Mouse (Mus musculus) gastrocnemius, adult 2 months (tissue): ENCODE results near the gene Cmas. TPM values are rescaled to one million over a fixed set of nuclear protein-coding genes. Genes with fewer than 3 reads are reported as not detected.

ENCODE experiments used
- DNase-seq: peaks from one replicate; pipeline ENCODE4 v3.0.0; 2022
- H3K27ac ChIP-seq: fragments of 200-600 bp; 2 replicates; pipeline ENCODE4 v1.8.1; 2022; ENCODE audit warnings: mild to moderate bottlenecking
- H3K4me3 ChIP-seq: fragments of 200-600 bp; 2 replicates; pipeline ENCODE4 v1.8.1; 2022; ENCODE audit warnings: mild to moderate bottlenecking, moderate library complexity
- CTCF ChIP-seq: fragments of 200-600 bp; IDR thresholded peaks from 2 replicates; pipeline ENCODE4 v1.8.1; 2022; ENCODE audit warnings: antibody characterized with exemption, mild to moderate bottlenecking, moderate library complexity
- intact Hi-C: fragments of 180-260 bp; cut with DNase I; formaldehyde crosslinking; loops from one replicate; pipeline ENCODE4 v1.15.1; 2025
- total RNA-seq, 2 experiments: library from RNA; stranded (reverse); gene quantifications; 2 replicates each; pipeline ENCODE4 v1.2.3; 2021

Gene Cmas
- total RNA-seq, 2 experiments from 2014 or later, result 27.5 to 31.6 TPM

DNA sequence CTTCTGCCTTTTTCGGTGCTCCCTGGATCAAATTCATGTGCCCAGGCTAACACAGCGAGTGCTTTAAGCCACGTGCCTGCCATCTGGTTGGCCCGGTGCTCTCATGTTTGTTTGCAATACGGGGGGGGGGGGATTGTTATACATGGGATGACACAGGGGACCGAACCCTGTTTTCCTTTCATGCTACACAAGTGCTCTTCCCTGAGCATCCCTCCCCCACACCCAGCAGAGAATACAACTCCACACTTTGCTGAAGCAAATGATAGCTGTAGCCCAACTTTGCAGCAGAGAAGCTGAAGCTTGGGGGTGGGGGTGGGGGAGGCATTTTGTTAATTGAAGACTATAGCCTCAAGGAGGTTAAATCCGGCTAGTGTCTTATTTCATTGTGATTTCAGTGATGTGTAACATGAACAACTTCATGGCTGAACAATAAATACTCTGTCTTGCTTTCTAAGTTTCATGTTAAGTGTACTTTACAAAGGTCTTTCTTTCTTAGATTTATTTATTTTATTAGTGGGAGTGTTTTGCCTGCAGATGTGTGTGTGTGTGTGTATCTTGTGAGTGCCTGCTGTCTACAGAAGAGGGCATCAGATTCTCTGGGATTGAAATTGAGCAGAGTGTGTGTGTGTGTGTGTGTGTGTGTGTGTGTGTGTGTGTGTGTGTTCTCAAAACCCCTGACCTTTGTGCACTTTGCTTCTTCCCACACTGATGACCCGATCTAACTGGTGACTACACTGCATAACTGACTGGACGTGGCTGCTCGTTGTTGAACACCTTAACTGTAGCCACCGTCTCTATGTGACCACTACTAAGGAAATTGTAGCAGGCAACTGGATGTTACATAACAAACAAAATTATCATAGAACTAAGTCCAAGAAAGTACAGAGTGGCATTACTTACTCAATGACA is 46.4 kb downstream of the Cmas start:
- DNase-seq, result no peak
- intact Hi-C loops, result no loop called here
- Histone ChIP-seq H3K4me3 (no peak overlapping the region), H3K27ac (no peak overlapping the region)
- TF ChIP-seq CTCF, result no peak

DNA sequence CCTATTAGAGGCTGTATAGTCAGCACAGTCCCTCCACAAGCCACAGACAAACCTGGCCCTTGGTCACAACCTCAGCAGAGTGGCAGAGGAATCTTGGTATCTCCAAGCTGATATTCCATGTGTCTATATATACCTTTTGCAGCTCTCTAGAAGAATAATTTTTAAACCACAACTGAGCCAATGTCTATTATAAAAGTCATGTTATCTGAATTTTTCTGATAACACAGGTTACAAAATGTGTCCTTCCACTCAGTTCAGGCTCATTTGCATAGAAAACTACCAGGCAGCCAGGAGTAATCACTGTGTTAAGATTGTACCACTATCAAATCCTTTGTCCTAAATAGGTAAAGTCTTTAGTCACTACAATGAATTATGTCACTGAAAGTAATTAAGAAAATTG is 47.9 kb downstream of the Cmas start, which contains the start of gene Sult6b2:
Gene Sult6b2, minus strand, starts transcription at position 101 of the 400 bp plus-strand sequence.
- intact Hi-C loops, result no loop called here
- Histone ChIP-seq H3K27ac (no peak within 1 kb of the TSS), H3K4me3 (no peak within 1 kb of the TSS)
- TF ChIP-seq CTCF, result no peak
- DNase-seq, result no peak

DNA sequence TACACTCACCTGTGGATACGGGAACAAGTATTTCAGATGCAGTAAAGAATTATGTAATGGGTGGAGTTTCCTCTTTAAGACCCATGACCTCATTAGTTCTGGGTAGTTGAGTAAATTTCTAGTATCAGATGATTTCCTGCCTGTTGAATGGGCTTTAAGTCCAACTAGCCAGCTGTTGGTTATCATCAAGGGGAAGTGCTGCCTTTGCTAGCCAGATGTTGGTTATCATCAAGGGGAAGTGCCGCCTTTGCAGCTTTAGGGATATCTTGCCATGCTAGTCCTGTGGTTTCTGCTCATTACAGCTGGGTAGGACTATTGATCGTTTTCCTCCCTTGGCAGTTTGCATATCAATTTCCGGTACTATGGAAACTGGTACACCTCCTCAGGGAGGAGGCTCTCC is 49.8 kb downstream of the Cmas start:
- intact Hi-C loops, result no loop called here
- Histone ChIP-seq H3K27ac (no peak overlapping the region), H3K4me3 (no peak overlapping the region)
- DNase-seq, result no peak
- no peak for TF ChIP-seq CTCF

DNA sequence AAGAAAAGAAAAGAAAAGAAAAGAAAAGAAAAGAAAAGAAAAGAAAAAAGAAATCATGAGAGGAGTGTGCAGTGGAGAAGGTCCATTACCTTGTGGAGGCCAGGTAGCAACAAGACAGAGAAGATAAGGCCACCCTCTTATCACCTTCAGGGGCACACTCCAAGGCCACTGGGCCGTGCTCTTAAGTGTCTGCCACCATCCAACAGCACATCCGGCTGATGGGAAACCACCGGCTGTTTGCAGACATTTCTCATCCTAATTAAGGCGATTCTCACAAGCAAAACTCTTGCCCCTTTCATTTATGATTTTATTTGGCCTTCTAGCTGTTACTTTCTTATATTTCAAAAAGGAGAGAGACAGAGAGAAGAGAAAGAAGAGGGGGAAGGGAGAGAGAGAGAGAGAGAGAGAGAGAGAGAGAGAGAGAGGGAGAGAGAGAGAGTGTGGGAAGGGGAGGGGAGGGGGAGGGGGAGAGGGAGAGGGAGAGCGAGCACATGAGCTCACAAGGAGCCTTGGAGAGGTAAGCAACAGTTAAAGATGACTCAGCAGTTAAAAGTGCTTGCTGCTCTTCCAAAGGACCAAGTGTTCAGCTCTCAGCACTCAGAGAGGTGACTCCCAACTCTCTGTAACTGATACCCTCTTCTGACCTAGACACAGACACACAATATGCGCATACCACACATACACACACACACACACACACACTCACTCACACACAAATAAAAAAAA is 53.0 kb downstream of the Cmas start:
- intact Hi-C loops, result no loop called here
- Histone ChIP-seq H3K4me3 (no peak overlapping the region), H3K27ac (no peak overlapping the region)
- no peak for DNase-seq
- TF ChIP-seq CTCF, result no peak

DNA sequence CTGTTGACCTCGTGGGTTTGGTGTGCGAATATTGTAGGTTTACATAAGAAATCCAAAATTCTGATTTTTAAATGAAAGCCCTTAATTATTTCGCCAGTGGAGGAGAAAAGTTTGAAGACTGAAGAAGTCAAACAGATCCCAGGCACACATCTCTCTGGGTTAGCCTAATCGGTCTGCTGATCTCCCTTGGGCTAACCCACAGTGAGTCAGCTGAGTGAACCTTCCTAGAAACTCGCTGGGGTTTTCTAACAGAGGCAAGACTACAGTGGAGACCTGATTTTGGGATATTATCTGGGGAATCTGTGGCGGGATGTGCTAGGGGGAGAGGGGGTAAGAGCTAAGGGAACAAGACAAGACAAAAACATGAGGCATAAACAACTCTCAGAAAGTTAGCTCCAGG is 53.8 kb downstream of the Cmas start:
- Histone ChIP-seq H3K4me3 (no peak overlapping the region), H3K27ac (no peak overlapping the region)
- no peak for DNase-seq
- intact Hi-C loops, result no loop called here
- TF ChIP-seq CTCF, result no peak

DNA sequence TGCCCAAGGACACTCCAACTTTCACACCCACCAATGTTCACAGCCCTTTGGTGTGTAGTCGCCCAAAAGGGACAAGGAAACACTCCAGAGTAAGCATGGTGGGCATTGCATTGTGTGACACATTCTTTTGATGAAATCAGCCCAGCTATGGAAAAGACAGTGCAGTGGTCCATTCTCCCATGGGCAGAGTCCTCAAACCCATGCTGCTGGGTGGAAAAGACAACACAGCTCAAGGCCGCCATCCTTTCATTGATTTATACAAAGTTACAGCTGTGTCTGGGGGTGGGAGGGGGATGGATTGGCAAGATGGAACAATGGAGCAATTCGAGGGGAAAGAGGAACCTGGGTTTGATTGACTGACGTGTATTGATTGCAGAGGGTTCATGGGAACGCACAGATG is 56.5 kb downstream of the Cmas start:
- Histone ChIP-seq H3K27ac (no peak overlapping the region), H3K4me3 (no peak overlapping the region)
- no peak for TF ChIP-seq CTCF
- intact Hi-C loops, result no loop called here
- DNase-seq, result no peak

DNA sequence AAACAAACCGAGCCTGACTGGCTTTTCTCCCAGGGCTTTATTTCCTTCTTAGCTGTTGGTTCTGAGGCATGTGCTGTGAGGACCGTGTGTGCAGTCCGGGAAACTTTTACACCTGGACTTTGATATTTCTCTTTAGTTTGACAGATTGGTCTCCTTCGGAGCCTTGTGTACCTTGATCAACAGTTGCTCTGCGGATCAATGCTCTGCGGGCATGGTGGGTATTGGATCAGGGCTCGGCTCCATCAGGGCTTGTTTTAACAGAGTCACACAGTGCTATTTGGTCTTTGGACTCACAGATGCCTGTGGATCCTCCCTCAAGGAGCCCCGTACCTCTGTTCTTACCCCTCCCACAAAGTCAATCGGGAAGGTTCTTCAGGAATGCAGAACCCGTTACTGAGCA is 57.5 kb downstream of the Cmas start:
- Histone ChIP-seq H3K4me3 (peak overlapping the region; percentile 69), H3K27ac (no peak overlapping the region)
- TF ChIP-seq CTCF, result no peak
- DNase-seq, result no peak
- intact Hi-C loops, result loop anchor here (2.0 kb wide), 1 partner anchor 35 kb away; no protein-coding TSS in a partner anchor

DNA sequence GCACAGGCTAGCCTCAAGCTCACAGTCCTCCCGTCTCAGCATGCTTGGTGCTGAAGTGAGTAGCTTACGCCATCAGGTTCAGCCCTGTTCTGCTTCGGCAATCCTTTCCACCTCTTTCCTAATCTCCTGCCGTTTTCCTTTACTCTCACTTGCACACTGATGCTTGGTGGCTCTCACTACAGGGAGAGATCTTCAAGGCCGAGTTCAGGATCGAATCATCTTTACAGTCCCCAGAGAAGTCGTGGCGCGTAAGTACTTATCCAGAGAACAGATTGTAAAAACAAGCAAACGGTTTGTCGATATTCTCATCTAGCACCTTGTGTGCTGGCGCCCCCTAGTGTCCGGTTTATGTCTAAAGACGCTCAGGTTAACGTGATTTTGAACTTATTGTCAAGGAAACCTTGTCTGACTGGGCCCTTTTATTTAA is 58.0 kb downstream of the Cmas start:
- TF ChIP-seq CTCF, result peak; percentile 90; the same call in 1 of the 2 replicates
- intact Hi-C loops, result loop anchor here (2.0 kb wide), 1 partner anchor 36 kb away; no protein-coding TSS in a partner anchor
- H3K4me3 ChIP-seq, result peak overlapping the region; percentile 69

DNA sequence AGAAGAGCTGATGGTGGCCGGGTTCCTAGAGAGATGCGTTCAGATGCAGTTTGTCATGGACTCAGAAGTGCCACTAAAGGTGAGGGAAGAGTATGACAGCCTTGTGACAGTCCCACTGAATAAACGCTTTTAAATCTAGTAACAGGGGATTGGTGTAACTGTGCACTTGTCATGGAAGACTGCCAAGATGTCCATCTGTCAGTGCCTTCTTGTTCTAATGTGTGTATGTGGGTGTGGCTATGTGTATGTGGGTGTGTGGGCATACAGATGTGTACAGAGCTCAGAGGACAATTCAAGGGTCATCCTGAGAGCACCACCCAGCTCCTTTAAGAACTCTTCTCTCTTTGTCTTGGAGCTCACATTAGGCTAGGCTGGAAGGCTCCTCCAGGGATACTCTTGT is 59.0 kb downstream of the Cmas start:
- intact Hi-C loops, result loop anchor here (2.0 kb wide), 1 partner anchor 37 kb away; no protein-coding TSS in a partner anchor
- DNase-seq, result no peak
- H3K27ac ChIP-seq, result no peak overlapping the region
- TF ChIP-seq CTCF, result no peak
- H3K4me3 ChIP-seq, result no peak overlapping the region

More for the DNA sequence above, 58.0 kb downstream of the Cmas start:
- H3K27ac ChIP-seq, result no peak overlapping the region
- peak; percentile 82 for DNase-seq

DNA sequence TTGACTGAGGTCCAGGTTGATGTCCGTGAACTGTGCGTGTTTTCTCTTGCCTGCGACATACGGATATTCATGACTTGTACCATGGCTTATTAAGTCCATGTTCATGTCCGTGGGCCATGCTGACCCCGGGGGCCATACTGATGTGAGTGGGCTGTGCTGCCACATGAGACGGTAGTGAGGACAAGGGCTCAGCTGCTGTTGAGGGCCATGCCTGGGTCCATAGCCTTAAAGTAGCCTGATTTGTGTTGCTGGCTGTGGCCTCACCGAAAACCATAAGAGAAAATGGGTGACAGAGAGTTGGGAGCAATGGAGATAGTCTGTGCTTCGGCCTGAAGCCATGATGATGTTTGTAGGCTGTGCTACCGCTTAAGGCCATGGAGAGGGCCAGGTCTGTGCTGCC is 61.8 kb downstream of the Cmas start:
- no peak overlapping the region for H3K27ac ChIP-seq
- no peak for TF ChIP-seq CTCF
- H3K4me3 ChIP-seq, result no peak overlapping the region
- intact Hi-C loops, result no loop called here
- no peak for DNase-seq

DNA sequence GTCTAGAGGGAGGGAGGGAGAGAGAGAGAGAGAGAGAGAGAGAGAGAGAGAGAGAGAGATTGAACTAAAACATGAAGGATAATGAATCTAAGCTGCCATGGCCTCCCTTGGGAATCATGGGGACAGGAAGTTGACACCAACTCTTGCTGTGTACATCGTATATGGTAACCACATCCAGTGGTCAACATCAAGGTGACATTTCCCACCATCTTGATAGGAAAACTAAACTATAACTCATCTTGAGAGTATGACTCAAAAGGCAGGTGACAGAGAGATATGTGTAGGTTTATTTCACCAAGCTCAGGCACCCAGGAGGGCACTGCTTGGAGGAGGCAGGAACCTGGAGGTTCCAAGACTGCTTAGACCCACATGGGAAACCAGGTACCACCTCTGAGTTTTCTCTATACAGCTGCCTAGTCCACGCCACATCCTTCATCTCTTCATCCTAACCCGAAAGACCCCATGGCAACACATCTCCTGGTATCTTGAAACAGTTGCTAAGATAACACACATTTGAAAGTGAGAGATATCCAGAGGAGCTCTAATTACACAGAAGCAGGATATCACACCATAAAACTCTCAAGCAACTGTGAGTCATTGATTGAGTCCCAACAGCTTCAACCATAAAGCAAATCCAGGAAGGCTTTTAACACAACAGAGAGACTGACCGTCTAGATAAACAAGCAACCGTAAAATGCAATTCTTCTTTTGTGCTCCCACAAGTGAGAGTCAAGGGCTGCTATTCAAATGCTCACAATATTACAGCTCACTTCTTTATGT is 66.7 kb downstream of the Cmas start:
- Histone ChIP-seq H3K27ac (no peak overlapping the region), H3K4me3 (no peak overlapping the region)
- TF ChIP-seq CTCF, result no peak
- intact Hi-C loops, result no loop called here
- DNase-seq, result no peak

Other genes with a start within 250 kb of the Cmas start
- 1,000 to 10,000 TPM in 1 of 2 experiments, 100 to 1,000 TPM in 1; 299 to 1,071 TPM for gene Ldhb, start 248.7 kb upstream of the Cmas start, total RNA-seq
- 1 to 10 TPM; 8.2 to 8.4 TPM for gene Kcnj8, start 185.1 kb upstream of the Cmas start, total RNA-seq
- gene Abcc9, start 54.4 kb upstream of the Cmas start, total RNA-seq, result 100 to 1,000 TPM; 123 to 135 TPM
- gene Sult6b2, start 47.8 kb downstream of the Cmas start, total RNA-seq, result not detected
- under 1 TPM; 0.11 to 0.23 TPM for gene St8sia1, start 207.8 kb downstream of the Cmas start, total RNA-seq